Mouse (Mus musculus) E14TG2a.4 (cell line): ENCODE data around the gene Bpifc.

Experiments
- CTCF ChIP-seq: conservative IDR thresholded peaks from 2 replicates; pipeline ENCODE4 v1.5.1; 2014; ENCODE audit warnings: low read length
- NANOG ChIP-seq: IDR thresholded peaks from 2 replicates; pipeline ENCODE4 v1.6.1; 2014; ENCODE audit warnings: borderline replicate concordance, low read length, mixed read lengths

- TF ChIP-seq CTCF (no peak), NANOG (no peak)
Observed at GRCm38 (mm10) chr10:86006455-86006854, 5.2 kb downstream of the Bpifc start.
